Mouse (Mus musculus) embryonic facial prominence, embryonic 15.5 days (tissue): ENCODE results near the gene 4930442H23Rik. TPM values are rescaled to one million over a fixed set of nuclear protein-coding genes. Genes with fewer than 3 reads are reported as not detected.
"Not testable (repeated sequence)": the region's sequence is repeated elsewhere in the genome, so short reads cannot be mapped to it uniquely, and the experiment has no call there.

Experiments used
- ATAC-seq: fragments of 200-750 bp; cut with Nextera tagmentation; 2 replicates; pipeline ENCODE4 v1.8.0; 2017; ENCODE audit warnings: low read depth, moderate TSS enrichment; ENCODE audit not compliant: insufficient number of reproducible peaks, low FRiP score, low TSS enrichment
- H3K27ac ChIP-seq: fragments of 300-500 bp; sonication (generic); replicated peaks from 2 replicates; pipeline ENCODE4 v1.5.1; 2015; ENCODE audit warnings: mild to moderate bottlenecking, inconsistent platforms
- H3K27me3 ChIP-seq: fragments of 300-500 bp; sonication (generic); 2 replicates; pipeline ENCODE4 v1.6.1; 2015; ENCODE audit warnings: inconsistent platforms
- H3K36me3 ChIP-seq: fragments of 300-500 bp; sonication (generic); 2 replicates; pipeline ENCODE4 v1.6.1; 2015; ENCODE audit warnings: mild to moderate bottlenecking, inconsistent platforms
- H3K4me1 ChIP-seq: fragments of 300-500 bp; sonication (generic); 2 replicates; pipeline ENCODE4 v1.6.1; 2015; ENCODE audit warnings: inconsistent platforms
- H3K4me2 ChIP-seq: fragments of 300-500 bp; sonication (generic); replicated peaks from 2 replicates; pipeline ENCODE4 v1.6.1; 2015; ENCODE audit warnings: mild to moderate bottlenecking, inconsistent platforms
- H3K4me3 ChIP-seq: fragments of 300-500 bp; sonication (generic); replicated peaks from 2 replicates; pipeline ENCODE4 v1.5.1; 2015; ENCODE audit warnings: mild to moderate bottlenecking, inconsistent platforms
- H3K9ac ChIP-seq: fragments of 300-500 bp; sonication (generic); 2 replicates; pipeline ENCODE4 v1.6.1; 2015; ENCODE audit warnings: inconsistent platforms
- H3K9me3 ChIP-seq: fragments of 300-500 bp; sonication (generic); replicated peaks from 2 replicates; pipeline ENCODE4 v1.6.1; 2016; ENCODE audit warnings: inconsistent platforms
- WGBS: fragments of 180-500 bp; shearing (Covaris S2); methylation state at CpG from one replicate; pipeline ENCODE4 v1.1.7; 2015; 5-methylcytosine and 5-hydroxymethylcytosine counted together
- polyA plus RNA-seq: library from polyadenylated mRNA; unstranded; fragments of >200 nt; fragmentation: Nextera tagmentation; extraction: Ambion mirVana; gene quantifications from 2 replicates; pipeline ENCODE4 v1.2.1, GENCODE M21; 2015

4930442H23Rik gene
- polyA plus RNA-seq, 1 experiment from 2014 or later = 0.21 TPM

GRCm38 (mm10) chr10:81175936-81176465, 7.6 kb downstream of the 4930442H23Rik start:
- Histone ChIP-seq H3K4me2 (peak overlapping the region; percentile 71), H3K27me3 (no peaks in the 10 kb centered on the region), H3K4me1 (peaks cover 50% of the 10 kb centered on the region), H3K36me3 (peaks cover 35% of the 10 kb centered on the region), H3K27ac (peak overlapping the region; percentile 93), H3K9me3 (no peaks in the 10 kb centered on the region), H3K4me3 (peak overlapping the region; percentile 97), H3K9ac (peak overlapping the region; percentile 26; the same call in 1 of the 2 replicates)
- 2% methylated on average over 13 of the region's 13 CpGs for WGBS
- ATAC-seq = peak; percentile 8

- not testable (repeated sequence) for H3K27me3 ChIP-seq, ATAC-seq, H3K9me3 ChIP-seq, H3K9ac ChIP-seq
- Histone ChIP-seq H3K36me3 (peaks cover 28% of the 10 kb centered on the region), H3K4me1 (peaks cover 48% of the 10 kb centered on the region), H3K4me2 (peak overlapping the region; percentile 71), H3K27ac (peak overlapping the region; percentile 93), H3K4me3 (peak overlapping the region; percentile 40)
- WGBS = 1% methylated on average over 4 of the region's 4 CpGs
These were observed 8.3 kb downstream of the 4930442H23Rik start for GRCm38 (mm10) chr10:81175345-81175701.

- peak; percentile 52; the same call in 1 of the 2 replicates for ATAC-seq
- WGBS = 2% methylated on average over 29 of the region's 29 CpGs
- Histone ChIP-seq H3K4me3 (peak overlapping the region; percentile 40), H3K36me3 (peaks cover 23% of the 10 kb centered on the region), H3K4me1 (peaks cover 45% of the 10 kb centered on the region), H3K9me3 (no peaks in the 10 kb centered on the region), H3K4me2 (peak overlapping the region; percentile 65), H3K9ac (peak overlapping the region; percentile 10; the same call in 1 of the 2 replicates), H3K27me3 (no peaks in the 10 kb centered on the region), H3K27ac (peak overlapping the region; percentile 93)
These were observed 8.9 kb downstream of the 4930442H23Rik start for GRCm38 (mm10) chr10:81174617-81175344.

DNA sequence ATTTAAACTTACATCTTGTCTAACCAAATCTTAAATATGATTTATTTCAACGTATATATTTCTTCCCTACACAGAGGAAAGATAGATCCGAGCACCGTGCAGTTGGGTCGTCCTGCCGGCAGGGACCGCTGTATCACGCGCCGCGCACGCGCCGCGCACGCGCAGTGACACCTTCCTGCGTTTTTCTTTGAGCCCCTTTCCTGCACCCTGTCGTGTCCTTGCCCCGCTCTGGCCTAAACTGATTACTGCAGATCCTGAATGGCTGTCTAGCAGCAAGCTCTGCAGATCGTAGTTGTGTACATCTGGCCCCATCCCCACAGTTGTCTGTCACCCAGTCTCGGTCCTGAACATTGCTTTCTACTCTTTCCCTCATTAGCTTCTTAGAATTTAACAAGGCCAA, 10.5 kb downstream of the 4930442H23Rik start:
- peak overlapping the region; percentile 86 for H3K27ac ChIP-seq
- peaks cover 39% of the 10 kb centered on the region for H3K4me1 ChIP-seq
- no peak for ATAC-seq
- H3K9ac ChIP-seq = no peak overlapping the region
- peak overlapping the region; percentile 17; the same call in 1 of the 2 replicates for H3K4me3 ChIP-seq
- H3K27me3 ChIP-seq = no peaks in the 10 kb centered on the region
- H3K4me2 ChIP-seq = peak overlapping the region; percentile 41
- WGBS = 4% methylated on average over 21 of the region's 21 CpGs
- H3K36me3 ChIP-seq = peaks cover 6% of the 10 kb centered on the region
- H3K9me3 ChIP-seq = no peaks in the 10 kb centered on the region

DNA sequence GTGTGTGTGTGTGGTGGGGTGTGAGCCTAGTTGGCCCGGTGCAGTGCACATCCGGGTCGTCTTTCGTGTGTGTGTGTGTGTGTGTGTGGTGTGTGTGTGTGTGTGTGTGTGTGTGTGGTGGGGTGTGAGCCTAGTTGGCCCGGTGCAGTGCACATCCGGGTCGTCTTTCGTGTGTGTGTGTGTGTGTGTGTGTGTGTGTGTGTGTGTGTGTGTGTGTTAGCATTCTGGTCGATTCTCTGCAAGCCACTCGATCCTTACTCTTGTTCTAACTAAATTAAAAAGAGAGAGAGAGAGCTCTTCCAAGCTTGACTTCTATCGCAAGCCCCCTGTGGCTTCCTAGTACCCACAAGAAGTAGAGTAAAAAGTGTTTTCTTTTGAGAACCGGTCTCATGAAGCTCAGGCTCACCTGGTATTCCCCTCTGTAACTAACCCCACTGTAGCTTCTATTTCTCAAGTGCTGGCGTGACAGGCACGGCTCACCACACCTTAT, 14.2 kb downstream of the 4930442H23Rik start:
- WGBS = 33% methylated on average over 9 of the region's 14 CpGs
- H3K27me3 ChIP-seq, ATAC-seq, H3K27ac ChIP-seq, H3K9ac ChIP-seq, H3K9me3 ChIP-seq, H3K36me3 ChIP-seq: not testable (repeated sequence)
- peak overlapping the region; percentile 65 for H3K4me2 ChIP-seq
- 0 out of 2 replicates have a peak overlapping the region, but pooled peaks have one; percentile 6 for H3K4me3 ChIP-seq
- H3K4me1 ChIP-seq = peaks cover 30% of the 10 kb centered on the region

DNA sequence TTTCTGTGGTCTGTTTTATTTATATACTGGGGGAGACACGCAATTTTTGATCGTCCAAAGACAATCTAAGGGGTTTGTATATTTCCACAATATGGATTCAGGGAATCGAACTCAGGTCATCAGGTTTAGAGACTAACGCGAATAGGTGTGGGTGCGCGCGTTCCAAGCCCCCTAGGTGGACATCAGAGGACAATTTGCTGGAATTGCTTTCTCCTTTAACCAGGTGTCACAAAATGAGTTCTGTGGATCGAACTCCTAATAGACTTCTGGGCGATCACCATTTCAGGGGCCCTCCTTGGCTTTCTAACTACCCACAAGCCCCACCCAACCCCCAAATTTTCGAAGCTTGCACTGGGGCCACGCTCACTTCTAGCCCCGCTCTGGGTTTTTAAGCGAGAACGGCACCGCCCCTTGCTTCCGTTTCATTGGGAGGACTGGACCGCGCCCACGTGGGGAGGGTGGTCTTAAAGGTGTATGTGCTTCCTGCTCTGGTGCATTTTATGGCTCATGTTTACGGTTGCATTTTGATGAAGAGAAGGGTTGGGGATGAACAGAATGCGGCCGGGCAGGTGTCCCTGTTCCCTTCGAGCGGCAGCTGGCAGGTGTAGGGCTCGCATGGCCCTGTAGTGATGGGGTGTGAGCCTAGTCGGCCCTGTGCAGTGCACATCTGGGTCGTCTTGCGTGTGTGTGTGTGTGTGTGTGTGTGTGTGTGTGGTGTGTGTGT, 15.0 kb downstream of the 4930442H23Rik start:
- Histone ChIP-seq H3K4me2 (peak overlapping the region; percentile 65), H3K27ac (peak overlapping the region; percentile 89), H3K9me3 (no peaks in the 10 kb centered on the region), H3K4me1 (peaks cover 24% of the 10 kb centered on the region), H3K36me3 (peaks cover 7% of the 10 kb centered on the region), H3K27me3 (no peaks in the 10 kb centered on the region), H3K9ac (0 out of 2 replicates have a peak overlapping the region, but pooled peaks have one; percentile 4), H3K4me3 (peak overlapping the region; percentile 72)
- WGBS = 2% methylated on average over 29 of the region's 29 CpGs
- ATAC-seq = peak; percentile 51

DNA sequence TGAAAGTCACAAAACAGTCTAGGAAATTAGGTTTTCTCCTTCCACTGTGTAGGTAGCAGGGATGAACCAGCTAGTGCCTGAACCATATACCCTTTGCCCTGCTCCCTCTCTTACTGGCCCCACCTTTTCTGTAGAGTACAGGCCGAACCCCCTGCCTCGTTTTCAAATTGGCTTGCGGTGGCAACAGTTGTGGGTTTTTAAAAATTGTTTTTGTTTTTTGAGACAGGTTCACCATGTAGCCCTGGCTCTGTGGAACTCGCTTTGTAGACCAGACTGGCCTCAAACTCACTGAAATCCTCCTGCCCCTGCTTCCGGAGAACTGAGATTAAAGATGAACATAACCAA, 15.6 kb downstream of the 4930442H23Rik start:
- no peak overlapping the region; the same call in 1 of the 2 replicates for H3K9ac ChIP-seq
- H3K4me3 ChIP-seq = peak overlapping the region; percentile 72
- H3K4me2 ChIP-seq = peak overlapping the region; percentile 65
- no peaks in the 10 kb centered on the region for H3K27me3 ChIP-seq
- peaks cover 13% of the 10 kb centered on the region for H3K36me3 ChIP-seq
- 7% methylated on average over 5 of the region's 5 CpGs for WGBS
- H3K4me1 ChIP-seq = peaks cover 19% of the 10 kb centered on the region
- no peaks in the 10 kb centered on the region for H3K9me3 ChIP-seq
- H3K27ac ChIP-seq = peak overlapping the region; percentile 89
- peak; percentile 52 for ATAC-seq

- H3K9me3 ChIP-seq = no peaks in the 10 kb centered on the region
- peak within 1 kb of the TSS; percentile 72 for H3K4me3 ChIP-seq
- H3K27me3 ChIP-seq = no peaks in the 10 kb centered on the region
- peak within 1 kb of the TSS; percentile 72 for H3K9ac ChIP-seq
- peak within 1 kb of the TSS; percentile 89 for H3K27ac ChIP-seq
- peaks cover 17% of the 10 kb centered on the region for H3K36me3 ChIP-seq
- WGBS = under 1% methylated on average over 63 of the region's 64 CpGs
- H3K4me2 ChIP-seq = peak within 1 kb of the TSS; percentile 65
- H3K4me1 ChIP-seq = peaks cover 19% of the 10 kb centered on the region
- ATAC-seq = peak; percentile 89
These were observed 16.2 kb downstream of the 4930442H23Rik start, which contains the start of gene Pias4 for GRCm38 (mm10) chr10:81167200-81168086. TSS of gene Pias4 (minus strand) at chr10:81167923.

GRCm38 (mm10) chr10:81165118-81165517, 18.5 kb downstream of the 4930442H23Rik start:
- H3K4me2 ChIP-seq = no peak overlapping the region
- no peaks in the 10 kb centered on the region for H3K27me3 ChIP-seq
- ATAC-seq = no peak
- peaks cover 23% of the 10 kb centered on the region for H3K4me1 ChIP-seq
- no peak overlapping the region for H3K9ac ChIP-seq
- 80% methylated on average over 8 of the region's 8 CpGs for WGBS
- H3K27ac ChIP-seq = no peak overlapping the region
- no peaks in the 10 kb centered on the region for H3K9me3 ChIP-seq
- H3K36me3 ChIP-seq = peaks cover 40% of the 10 kb centered on the region
- no peak overlapping the region for H3K4me3 ChIP-seq

- Histone ChIP-seq H3K36me3 (peaks cover 64% of the 10 kb centered on the region), H3K9ac (no peak overlapping the region), H3K27me3 (no peaks in the 10 kb centered on the region), H3K4me1 (peaks cover 14% of the 10 kb centered on the region), H3K4me2 (no peak overlapping the region), H3K9me3 (no peaks in the 10 kb centered on the region), H3K4me3 (no peak overlapping the region), H3K27ac (no peak overlapping the region)
- WGBS = 72% methylated on average over 2 of the region's 2 CpGs
- no peak for ATAC-seq
These were observed 21.4 kb downstream of the 4930442H23Rik start for GRCm38 (mm10) chr10:81162318-81162652.
